Mouse (Mus musculus) brain, embryonic 14.5 days (tissue): ENCODE measurements around the gene Tns2.

ENCODE experiments used
- CTCF ChIP-seq: fragments of 200-500 bp; IDR thresholded peaks from 2 replicates; pipeline ENCODE4 v1.5.1; 2012; ENCODE audit warnings: inconsistent platforms, mild to moderate bottlenecking, moderate library complexity, borderline replicate concordance; ENCODE audit not compliant: insufficient read depth, insufficient read length; ENCODE audit errors: extremely low read depth
- POLR2A ChIP-seq: fragments of 200-500 bp; IDR thresholded peaks from 2 replicates; pipeline ENCODE4 v1.6.1; 2012; ENCODE audit warnings: mild to moderate bottlenecking, inconsistent platforms, borderline replicate concordance; ENCODE audit not compliant: poor library complexity, insufficient read depth, insufficient read length, severe bottlenecking; ENCODE audit errors: extremely low read depth

- TF ChIP-seq POLR2A (no peak), CTCF (no peak)
These were observed 35.4 kb downstream of the Tns2 start for GRCm38 (mm10) chr15:102135522-102136128.
